Mouse (Mus musculus) testis, postnatal 10 days (tissue): ENCODE data around the gene Ksr2.
"Not testable (repeated sequence)": the region's sequence is repeated elsewhere in the genome, so short reads cannot be mapped to it uniquely, and the experiment has no call there.

ENCODE experiments used
- DNase-seq: peaks from one replicate; pipeline ENCODE4 v3.0.0; 2021; ENCODE audit warnings: low spot score

Ksr2 gene

GRCm38 (mm10) chr5:117413507-117414501 is at the start of gene Ksr2:
Gene Ksr2, plus strand, starts transcription at chr5:117414000.
- peak; percentile 62 for DNase-seq

- DNase-seq, result no peak
These were observed 49.0 kb upstream of the Ksr2 start for GRCm38 (mm10) chr5:117364821-117365220.

- no peak for DNase-seq
These were observed 47.8 kb upstream of the Ksr2 start for GRCm38 (mm10) chr5:117365904-117366561.

GRCm38 (mm10) chr5:117367206-117367605 is 46.6 kb upstream of the Ksr2 start:
- no peak for DNase-seq

- DNase-seq, result peak; percentile 77
These were observed 43.2 kb upstream of the Ksr2 start for GRCm38 (mm10) chr5:117370592-117370991.

GRCm38 (mm10) chr5:117373418-117373817 is 40.4 kb upstream of the Ksr2 start:
- DNase-seq, result no peak

GRCm38 (mm10) chr5:117374372-117375049 is 39.3 kb upstream of the Ksr2 start:
- DNase-seq, result no peak

- DNase-seq, result peak; percentile 67
These were observed 37.5 kb upstream of the Ksr2 start for GRCm38 (mm10) chr5:117376331-117376761.

- DNase-seq, result not testable (repeated sequence)
These were observed 36.1 kb upstream of the Ksr2 start for GRCm38 (mm10) chr5:117377731-117378130.

- no peak for DNase-seq
These were observed 33.6 kb upstream of the Ksr2 start for GRCm38 (mm10) chr5:117380199-117380598.

GRCm38 (mm10) chr5:117381785-117382184 is 32.0 kb upstream of the Ksr2 start:
- no peak for DNase-seq

GRCm38 (mm10) chr5:117383198-117383597 is 30.6 kb upstream of the Ksr2 start:
- no peak for DNase-seq

- peak; percentile 79 for DNase-seq
These were observed 25.5 kb upstream of the Ksr2 start for GRCm38 (mm10) chr5:117388296-117388751.

GRCm38 (mm10) chr5:117388877-117389276 is 24.9 kb upstream of the Ksr2 start, which contains the start of gene Rfc5:
Gene Rfc5, minus strand, starts transcription at chr5:117389047.
- peak; percentile 97 for DNase-seq

- no peak for DNase-seq
These were observed 22.9 kb upstream of the Ksr2 start for GRCm38 (mm10) chr5:117390895-117391294.

GRCm38 (mm10) chr5:117395834-117396233 is 18.0 kb upstream of the Ksr2 start:
- no peak for DNase-seq

- DNase-seq, result no peak
These were observed 17.2 kb upstream of the Ksr2 start for GRCm38 (mm10) chr5:117396596-117397014.

- no peak for DNase-seq
These were observed 16.4 kb upstream of the Ksr2 start for GRCm38 (mm10) chr5:117397371-117397770.

GRCm38 (mm10) chr5:117398007-117398550 is 15.7 kb upstream of the Ksr2 start:
- no peak for DNase-seq

- no peak for DNase-seq
These were observed 14.5 kb upstream of the Ksr2 start for GRCm38 (mm10) chr5:117399281-117399680.

- no peak for DNase-seq
These were observed 10.2 kb upstream of the Ksr2 start for GRCm38 (mm10) chr5:117403609-117404008.

- not testable (repeated sequence) for DNase-seq
These were observed 9.1 kb upstream of the Ksr2 start for GRCm38 (mm10) chr5:117404671-117405070.
